Mouse (Mus musculus) c-Kit-positive CD71-positive TER-119-negative erythroid progenitor cells, embryonic 14.5 days (primary cell): ENCODE data around the gene Zscan29.

Experiments
- DNase-seq: peaks from one replicate; pipeline ENCODE4 v3.0.0-alpha.2; 2013; ENCODE audit warnings: low read depth

Gene Zscan29

DNA sequence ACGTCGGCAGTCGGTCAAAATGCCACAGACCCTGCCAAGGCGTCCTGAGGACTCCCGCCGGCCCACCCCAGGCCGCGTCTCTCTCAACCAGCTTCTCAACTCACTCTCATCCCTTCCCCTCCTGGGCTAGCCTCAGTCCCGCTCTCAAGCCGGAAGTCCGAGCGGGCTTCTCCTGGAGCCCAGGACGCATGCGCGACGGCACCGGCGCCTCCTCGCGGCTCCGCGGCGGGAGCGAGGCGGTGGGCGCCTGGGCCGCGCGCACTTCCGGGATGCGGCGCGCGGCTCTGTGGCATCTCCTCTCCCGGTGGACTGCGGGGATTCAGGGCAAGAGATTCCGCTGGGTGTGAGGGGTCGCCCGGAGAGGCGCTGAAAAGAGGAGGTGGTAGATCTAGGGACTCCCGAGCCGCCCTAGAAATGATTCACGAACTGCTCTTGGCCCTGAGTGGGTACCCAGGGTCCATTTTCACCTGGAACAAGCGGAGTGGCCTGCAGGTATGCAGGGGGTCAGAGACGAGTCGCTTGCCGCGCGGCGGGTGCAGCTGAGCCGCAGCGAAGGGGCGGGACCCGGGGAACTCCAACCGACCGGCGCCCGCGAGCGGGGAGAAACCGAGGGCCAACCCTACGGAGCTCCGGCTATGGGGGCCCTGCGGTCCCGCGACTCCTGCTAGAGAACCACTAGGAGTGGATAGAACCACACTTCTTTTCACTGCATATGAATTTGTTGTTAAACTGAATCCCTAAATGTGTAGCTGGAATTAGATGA is at the start of gene Zscan29:
Gene Zscan29, minus strand, starts transcription at position 146 of the 763 bp plus-strand sequence.
- peak; percentile 79 for DNase-seq

DNA sequence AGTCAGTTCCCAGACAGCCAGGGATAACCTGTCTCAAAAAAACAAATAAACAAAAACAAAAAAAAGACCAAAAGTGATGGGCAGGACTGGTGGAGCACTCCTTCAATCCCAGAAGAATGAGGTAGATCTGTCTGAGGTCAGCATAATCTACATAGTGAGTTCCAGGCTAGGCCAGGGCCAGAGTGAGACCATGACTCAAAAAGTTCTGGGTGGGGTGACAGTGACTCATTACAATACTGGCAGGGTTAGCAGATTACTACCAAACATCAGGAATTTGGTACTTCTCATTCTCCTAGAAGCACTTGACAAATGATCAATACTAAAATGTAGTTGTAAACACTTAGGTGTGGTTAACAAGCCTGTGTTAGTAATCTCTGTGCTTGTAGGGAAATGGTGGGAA is 49.1 kb upstream of the Zscan29 start:
- DNase-seq, result no peak

DNA sequence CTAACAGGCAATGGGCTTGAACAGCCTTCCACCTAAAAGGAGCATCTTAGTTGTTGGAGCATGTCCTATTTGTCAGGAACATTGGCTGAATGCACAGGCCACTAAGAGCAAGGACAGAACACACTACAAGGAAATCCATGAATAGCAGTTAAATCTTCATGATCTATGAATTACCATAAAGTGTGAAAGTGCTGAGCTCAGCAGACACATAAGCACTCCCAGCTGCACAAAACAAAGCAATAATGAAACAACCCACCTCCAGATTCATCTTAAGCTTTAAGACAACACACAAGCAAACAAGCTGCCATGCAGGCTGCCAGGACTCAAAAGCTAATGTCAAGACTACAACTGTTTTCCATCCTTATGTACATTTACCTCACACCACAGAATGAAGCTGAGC is 48.3 kb upstream of the Zscan29 start:
- no peak for DNase-seq

DNA sequence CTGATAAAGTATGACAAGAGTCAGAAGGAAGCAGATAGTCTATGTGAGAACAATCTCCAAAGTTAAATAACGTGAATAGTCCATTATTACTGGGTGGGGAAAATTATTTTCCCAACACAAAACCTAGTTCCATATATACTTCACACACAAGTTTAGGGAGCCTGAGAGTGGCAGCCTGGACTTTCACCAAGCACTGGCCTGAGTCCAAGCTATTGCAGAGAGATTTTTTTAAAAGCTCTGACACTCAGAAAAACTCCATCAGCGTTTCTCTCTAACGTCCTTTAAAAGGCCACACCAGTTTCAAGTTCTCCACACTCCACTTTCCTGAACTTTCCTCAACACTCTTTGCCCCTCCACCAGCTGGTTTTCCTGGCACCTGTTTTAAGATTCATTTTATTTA is 43.6 kb upstream of the Zscan29 start:
- DNase-seq, result no peak

DNA sequence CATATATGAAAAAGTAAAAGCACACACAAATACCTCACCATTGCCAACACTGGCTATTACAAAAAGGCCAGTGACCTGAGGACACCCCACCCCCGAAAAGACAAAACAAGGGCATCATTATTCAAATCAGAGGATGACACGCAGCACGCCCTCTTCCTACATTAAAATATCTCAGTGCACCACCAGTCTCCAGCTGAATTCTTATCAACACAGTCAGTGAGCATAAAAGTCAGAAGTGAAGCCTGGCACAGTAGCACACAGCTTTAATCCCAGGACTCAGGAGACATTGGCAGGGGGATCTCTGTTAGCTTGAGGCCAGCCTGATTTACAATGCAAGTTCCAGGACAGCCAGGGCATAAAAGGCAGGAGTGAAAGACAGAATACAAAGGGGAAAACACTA is 35.6 kb upstream of the Zscan29 start:
- DNase-seq, result peak; percentile 24

DNA sequence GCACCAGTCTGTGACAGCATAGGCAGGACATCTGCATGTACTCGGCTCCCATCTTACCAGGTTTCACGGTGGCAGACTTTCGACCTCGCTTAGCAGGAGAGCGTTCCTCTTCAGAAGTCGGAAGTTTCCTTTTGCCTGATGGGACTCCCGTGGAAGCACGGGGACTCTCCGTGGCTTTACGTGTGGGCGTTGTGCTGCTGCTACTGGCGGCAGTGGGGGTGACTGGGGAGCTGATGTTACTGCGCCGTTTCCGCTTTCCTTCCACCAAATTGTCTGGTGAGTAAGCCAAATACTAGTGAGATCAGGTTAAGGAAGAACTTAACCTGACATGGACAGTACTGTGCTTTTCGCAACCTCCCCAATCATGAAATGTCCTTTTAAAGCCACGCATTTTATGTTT is 33.4 kb upstream of the Zscan29 start:
- DNase-seq, result no peak

DNA sequence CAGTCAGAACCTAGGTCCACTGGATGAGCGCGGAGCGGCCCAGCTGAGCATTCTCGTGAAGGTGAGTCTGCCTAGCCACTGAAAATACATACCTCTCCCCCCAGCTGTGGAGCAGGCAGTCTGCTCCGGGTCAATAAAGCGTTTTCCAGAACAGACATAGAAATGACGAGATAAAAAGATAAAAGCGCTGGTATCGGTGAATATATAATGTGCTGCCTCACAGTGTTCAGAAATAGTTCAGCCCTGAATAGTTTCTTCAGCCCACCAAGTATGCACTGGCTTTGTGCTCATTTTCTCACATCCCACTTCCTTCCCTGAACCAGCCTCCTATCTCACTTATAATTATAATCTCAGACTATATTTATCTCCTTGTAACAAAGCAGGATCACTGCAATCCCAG is 24.5 kb upstream of the Zscan29 start:
- DNase-seq, result no peak

DNA sequence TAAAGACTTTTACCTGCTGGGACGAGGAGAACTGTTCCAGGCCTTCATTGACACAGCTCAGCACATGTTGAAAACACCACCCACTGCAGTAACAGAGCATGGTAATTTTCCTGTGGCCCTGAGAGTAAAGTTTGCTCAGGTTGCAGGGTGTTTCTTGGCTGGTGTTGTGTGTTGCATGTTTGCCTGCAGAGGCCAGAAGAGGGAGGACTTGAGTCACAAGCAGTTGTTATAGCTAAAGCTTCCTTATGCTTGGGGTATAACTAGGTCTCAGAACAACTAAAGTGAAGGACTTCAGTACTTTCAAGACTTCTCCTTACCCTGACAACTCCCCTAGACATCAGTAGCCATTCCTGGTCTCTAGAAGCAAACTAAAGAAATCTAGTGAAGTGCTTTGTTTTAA is 17.6 kb upstream of the Zscan29 start:
- no peak for DNase-seq

DNA sequence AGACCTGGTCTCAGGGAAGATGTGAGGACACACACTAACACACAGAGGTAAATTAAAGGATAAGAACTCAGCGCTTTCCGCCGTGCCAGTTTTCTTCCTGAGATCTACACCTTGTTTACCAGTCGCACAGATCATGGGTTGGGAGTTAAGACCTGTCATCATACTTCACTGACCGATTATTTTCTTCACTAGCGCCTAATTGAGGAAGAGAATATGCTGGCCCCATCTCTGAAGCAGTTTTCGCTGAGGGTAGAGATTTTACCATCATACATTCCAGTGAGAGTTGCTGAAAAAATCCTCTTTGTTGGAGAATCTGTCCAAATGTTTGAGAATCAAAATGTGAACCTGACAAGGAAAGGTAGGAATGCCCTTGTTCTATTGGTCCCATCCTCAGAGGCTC is 13.2 kb upstream of the Zscan29 start:
- no peak for DNase-seq

DNA sequence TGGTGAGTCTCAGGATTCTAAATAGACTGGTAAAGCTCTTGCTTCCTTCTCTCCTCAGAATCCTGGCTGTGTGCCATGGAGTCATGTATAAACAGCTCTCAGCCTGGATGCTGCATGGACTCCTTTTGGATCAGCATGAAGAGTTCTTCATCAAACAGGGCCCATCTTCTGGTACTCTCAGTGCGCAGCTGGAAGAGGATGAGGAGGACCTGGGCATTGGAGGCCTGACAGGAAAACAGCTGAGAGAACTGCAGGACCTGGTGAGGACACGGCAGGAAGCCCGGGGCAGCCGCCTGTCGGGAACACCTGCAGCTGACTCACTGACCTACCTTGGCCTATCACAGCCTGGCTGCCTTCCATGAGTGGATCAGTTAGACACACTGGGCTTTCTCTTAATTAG is 12.5 kb upstream of the Zscan29 start:
- DNase-seq, result no peak

DNA sequence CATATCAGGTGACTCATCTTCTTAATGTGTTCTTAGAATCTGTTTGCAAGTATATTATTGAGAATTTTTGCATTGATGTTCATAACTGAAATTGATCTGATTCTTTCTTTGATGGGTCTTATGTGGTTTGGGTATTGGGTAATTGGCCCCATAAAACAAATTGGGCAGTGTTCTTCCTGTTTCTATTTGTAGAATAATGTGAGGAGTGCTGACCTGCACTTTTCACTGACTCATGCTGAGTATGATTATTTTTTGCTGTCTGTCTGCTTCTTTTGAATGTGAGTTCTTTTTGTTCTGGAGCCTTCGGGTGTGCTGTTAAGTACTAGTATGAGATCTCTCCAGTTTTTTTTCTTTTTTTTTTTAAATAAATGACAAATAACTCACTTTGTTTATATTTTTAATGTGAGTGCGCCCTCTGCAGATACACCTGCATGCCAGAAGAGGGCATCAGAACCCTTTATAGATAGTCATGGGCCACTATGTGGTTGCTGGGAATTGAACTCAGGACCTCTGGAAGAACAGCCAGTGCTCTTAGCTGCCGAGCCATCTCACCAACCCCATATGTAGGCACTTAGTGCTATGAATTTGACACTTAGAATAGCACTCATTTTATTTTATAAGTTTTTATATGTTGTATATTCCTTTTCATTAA is 8.0 kb upstream of the Zscan29 start:
- DNase-seq, result no peak

DNA sequence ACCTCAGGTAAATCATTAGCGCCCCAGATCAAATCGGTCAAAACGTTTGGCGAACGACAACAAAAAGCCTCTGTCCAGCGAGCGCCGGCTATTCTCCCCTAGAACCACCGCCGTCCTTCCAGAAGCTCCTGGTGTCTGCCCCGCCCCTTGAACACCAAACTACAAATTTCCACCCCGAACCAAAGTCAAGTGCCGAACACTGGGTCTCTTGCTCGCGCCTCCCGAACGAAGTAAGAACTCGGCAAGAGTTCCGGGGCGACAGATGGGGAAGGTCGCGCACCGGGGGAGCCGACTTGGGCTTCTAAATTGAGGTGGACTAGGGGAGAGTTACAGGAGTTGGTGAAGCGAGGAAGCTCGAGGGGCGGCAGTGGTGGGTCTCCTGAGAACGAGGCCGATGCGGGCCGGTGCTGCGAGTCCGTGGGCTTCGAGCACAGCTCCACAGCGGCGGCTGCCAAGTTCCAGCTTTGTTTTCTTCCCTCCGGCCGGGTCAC is 399 bp downstream of the Zscan29 start, which contains the start of gene Tubgcp4:
Gene Tubgcp4, plus strand, starts transcription at position 174 of the 491 bp plus-strand sequence.
- DNase-seq, result peak; percentile 40

DNA sequence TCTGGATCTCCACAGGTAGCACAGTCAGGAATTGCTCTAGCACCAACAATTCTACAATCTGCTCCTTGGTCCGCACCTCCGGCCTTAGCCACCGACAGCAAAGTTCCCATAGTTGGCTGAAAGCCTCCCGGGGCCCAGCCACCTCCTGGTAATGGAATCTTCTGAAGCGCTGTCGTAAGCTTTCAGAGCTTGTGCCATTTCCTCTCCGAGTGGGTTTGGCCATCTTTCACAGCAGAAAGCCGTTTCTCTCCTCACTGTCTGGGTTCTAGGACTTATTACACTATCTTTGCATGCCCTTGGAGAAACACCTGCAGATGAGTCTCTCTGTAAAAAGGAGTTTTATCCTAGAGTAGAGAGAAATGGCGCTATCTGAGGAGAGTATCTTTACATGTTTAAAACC is 1.0 kb downstream of the Zscan29 start:
- peak; percentile 17 for DNase-seq

DNA sequence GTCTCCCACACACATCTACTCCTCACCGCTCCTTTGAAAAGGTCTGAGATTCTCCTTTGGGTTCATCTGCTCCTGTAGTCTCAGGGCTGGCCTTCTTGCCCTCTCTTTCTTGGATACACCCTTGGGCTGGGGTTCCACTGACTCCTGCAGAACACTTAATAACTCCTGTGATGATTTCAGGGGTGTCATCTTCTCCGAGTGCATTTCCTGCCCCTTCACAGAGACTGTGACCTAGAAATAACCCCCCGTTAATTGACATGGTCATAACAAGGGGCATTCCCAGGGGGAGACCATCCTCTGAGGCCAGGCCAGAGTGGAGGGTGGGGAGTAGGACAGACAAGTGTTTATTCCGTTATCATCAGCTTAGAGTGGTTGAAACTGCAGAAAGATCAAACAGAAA is 1.8 kb downstream of the Zscan29 start:
- no peak for DNase-seq

DNA sequence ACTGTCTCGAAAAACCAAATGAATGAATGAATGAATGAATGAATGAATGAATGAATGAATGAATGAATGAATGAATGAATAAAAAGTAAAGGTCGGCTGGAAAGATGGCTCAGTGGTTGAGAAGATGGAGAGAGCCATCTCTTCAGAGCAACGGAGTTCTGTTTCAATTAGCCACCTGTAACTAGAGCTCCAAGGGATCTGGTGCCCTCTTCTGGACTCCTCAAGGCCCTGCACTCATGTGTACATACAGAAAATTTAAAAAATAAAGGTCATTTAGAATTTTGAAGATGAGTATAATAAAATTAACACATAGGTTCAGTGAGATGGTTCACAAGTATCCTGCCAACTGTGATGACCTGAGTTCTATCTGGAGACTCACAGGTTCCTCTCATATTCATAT is 17.8 kb downstream of the Zscan29 start:
- DNase-seq, result peak; percentile 27

DNA sequence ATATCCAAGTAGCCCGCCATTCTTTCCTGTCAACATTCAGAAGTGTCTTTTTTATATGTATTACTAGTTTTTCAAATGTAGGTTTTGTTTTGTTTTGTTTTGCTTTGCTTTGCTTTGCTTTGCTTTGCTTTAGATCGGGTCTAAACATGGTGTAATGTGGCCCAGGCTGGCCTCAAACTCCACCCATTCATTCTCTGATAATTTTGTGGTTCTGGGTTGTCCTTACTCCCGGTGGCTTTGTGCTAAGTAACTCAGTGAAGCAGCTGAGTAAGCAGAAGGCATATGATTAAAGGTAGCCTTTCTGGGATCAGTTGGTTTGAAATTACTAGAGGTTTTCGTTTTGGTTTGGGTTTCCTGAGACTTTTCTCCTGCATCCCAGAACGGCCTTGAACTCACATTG is 21.2 kb downstream of the Zscan29 start:
- DNase-seq, result no peak

DNA sequence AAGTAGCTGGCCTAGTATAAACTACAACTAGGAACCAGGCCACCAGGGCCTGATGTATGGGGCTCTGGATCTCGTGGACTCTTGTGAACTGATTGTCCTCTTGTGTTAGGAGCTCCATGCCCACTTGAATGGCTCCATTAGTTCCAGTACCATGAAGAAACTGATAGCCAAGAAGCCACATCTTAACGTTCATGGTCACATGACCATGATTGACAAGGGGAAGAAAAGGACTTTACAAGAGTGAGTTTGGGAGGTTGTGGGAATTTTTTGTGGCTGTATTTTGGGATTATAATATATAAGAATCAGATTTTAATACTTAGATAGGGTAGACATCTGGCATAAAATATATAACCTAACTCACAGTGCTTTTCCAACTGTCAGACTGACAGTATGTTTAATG is 28.5 kb downstream of the Zscan29 start:
- no peak for DNase-seq

DNA sequence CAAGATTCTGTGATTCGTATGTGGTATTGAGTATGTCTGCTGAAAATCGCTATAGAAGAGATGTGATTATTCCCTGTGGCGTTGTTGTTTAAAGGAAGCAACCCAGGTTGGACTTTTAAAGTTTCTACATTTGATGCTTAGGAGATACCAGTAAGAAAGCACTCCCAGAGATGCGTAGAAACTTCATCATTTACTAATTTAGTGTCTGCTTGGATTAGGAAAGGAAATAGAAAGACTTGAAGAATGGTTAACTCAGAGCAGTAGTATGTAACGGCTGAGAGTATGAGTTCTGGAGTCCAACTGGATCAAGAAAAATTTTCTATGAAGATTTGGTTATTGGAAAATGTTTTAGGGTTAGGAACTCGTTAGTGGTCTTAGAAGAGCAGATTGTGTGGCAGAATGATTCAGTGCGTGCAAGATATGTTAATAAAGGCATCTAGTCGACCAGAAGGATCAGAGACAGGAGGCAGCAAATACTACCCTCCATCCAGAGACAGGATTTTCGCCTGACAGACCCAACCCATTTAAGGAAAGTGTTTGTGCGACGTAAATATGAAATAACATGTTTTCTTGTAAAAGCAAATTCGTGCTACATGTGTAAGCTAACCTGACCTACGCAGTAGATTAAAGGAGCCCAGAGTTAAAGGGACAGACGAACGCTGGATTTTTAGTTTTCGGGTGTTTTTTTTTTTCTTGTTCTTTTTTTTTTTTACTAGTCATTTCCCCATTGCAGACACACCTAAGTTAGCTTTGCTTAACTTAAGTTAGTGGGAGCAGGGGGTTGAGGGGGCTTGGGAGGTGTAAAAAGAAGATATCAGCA is 29.5 kb downstream of the Zscan29 start:
- no peak for DNase-seq

DNA sequence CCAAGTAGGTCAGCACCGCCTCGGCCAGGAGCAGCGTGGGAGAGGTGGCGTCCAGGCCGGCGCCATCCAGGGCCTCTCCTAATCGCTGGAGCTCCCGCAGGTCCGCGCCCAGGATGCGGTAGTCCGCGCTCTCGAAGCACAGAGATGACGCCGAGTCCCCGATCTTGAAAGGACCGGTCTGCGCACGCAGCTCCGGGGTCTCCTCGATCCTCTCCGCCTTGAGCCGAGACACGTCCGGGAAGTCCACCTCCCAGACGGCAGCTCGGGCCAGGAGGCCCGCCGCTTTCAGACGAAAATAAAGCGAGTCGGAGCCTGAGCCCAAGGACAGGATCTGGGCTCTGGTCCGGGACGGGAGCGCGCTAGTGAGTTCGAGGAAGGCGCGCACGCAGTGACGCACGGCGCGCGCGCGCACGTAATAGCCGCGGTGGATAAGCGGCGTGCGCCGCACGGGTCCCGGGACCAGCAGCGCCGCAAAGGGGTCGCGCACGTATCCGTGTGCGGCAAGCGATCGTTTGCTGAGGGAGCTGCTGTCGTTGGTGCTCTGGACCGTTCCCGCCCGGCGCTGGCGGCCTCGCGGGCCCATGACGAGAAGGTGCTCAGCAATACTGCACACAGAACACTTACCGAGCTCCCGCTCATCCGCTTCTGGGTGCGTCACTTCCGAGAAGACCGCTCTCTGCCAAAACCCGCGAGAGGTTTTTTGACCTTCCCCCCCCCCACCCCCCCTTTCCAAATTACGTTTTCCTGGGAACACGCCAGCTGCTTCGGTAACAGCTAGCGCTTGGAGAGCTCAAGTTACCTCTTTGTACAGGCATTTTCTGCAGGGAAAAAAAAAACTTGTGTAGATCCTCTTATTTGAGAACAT is 30.7 kb downstream of the Zscan29 start, which contains the start of the genes Adal and Lcmt2:
Gene Adal, plus strand, starts transcription at position 411 of the 865 bp plus-strand sequence.
Gene Lcmt2, minus strand, starts transcription at position 636 of the 865 bp plus-strand sequence.
- DNase-seq, result peak; percentile 79

DNA sequence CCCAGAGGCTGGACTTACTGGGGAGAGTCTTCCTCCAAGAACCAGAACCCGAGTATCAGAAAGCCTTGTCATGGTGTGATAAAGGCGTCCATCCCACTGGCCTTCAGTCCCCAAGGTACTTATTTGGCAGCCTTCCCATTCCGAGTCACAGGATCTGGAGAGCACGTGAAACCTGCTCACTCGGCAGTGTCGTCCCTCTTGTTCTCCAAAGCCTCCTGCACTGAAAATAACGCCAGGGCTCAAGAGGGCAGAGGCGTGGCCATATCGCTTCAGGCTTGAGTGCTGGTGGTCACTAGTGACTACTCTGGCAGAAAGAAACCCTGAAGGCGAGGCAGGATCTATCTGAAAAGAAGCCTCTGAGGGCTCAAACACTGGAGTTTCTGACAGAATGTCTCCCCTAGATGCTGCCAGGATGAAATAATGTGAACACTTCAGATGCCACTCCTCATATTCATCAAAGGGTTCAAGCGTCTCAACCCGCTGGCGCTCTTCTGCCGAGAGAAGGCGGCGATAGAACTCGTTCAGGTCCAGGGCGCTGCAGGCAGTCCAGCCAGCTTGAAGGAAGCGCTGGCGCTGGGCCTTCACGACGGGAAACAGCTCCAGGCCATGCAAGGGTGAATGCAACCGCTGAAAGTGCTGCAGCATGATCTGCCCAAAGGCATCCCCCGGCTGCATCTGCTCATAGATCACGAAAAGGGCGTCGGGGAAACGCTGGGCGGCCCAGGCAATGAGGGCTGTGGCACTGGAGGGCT is 31.5 kb downstream of the Zscan29 start:
- no peak for DNase-seq

DNA sequence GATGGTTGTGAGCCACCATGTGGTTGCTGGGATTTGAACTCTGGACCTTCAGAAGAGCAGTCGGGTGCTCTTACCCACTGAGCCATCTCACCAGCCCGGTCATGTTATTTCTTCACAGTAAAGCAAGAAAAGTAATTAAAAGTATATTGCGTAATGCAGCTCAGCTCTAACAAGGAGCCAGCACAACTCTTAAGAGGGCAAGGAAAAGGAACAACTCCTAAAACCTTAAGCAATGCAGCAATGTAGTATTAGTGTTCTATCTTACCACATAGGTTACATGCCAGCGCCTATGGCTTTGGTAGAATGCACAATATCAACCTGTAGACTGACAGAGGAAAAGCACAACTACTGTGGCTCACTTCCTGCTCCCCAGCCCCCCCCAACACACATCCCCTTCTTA is 33.6 kb downstream of the Zscan29 start:
- no peak for DNase-seq
